14 mouse cellular contexts compared by ENCODE assay signal in the genomic region with DNA sequence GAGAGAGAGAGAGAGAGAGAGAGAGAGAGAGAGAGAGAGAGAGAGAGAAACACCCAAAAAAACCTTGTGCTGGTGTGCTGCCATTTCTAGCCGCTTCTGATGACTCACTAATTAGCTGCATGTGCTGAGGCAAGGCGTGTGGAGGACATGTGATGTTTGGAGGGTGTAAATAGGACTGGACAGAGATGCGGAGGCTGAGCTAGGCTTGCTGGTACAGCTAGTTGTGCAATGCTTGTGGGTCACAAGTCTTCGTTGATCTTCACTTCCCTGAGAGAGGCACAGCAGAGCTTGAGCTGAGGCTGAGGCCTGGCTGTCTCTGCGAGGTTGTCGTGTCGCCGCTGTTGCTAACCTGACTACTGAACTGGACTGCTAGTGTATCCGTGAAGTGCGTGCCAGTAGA. TPM values are rescaled to one million over a fixed set of nuclear protein-coding genes. Genes with fewer than 3 reads are reported as not detected.
DNase-seq lines count a peak whose midpoint lies in the region; ATAC-seq and TF ChIP-seq lines count a peak whose summit lies in the region.
"Had no signal": no experiment of that assay in that cellular context is flagged by ENCODE, and none has a peak within 500 bp of the region (broad histone marks: within the 10 kb centered on the region; RNA-seq: fewer than 3 reads in every experiment).

No protein-coding gene starts in this region.

- no peak overlapping the region for H3K9ac ChIP-seq in hindbrain, postnatal 0 days (replicated peaks; ENCODE audit: low read length)
- H3K9ac ChIP-seq: heart, embryonic 13.5 days; limb, embryonic 12.5 days; midbrain, embryonic 15.5 days had no signal

- no peak overlapping the region for H3K4me3 ChIP-seq in hindbrain, postnatal 0 days (ENCODE audit: low read length)
- H3K4me3 ChIP-seq: heart, embryonic 13.5 days; limb, embryonic 12.5 days; midbrain, embryonic 15.5 days had no signal

- 89% methylated on average over 10 of the region's 10 CpGs for WGBS in hindbrain, postnatal 0 days

- H3K4me2 ChIP-seq in hindbrain, postnatal 0 days (ENCODE audit: low read depth, low read length): no peak overlapping the region
- H3K4me2 ChIP-seq: heart, embryonic 13.5 days; limb, embryonic 12.5 days; midbrain, embryonic 15.5 days had no signal

- peak; percentile 96 for DNase-seq in heart, adult 11 months
- no peak for DNase-seq in heart, postnatal 14 days
- DNase-seq in right cerebral cortex, adult 18-20 months: peak; percentile 68
- no peak for DNase-seq in right cerebral cortex, postnatal 4 days
- DNase-seq in lung, postnatal 4 days: peak; percentile 32 to 45
- DNase-seq in cerebellum, adult 9-11 months: no peak
- no peak for DNase-seq in hindbrain, postnatal 0 days (ENCODE audit: low spot score)
- DNase-seq: cerebellum, adult 9-10 months; thymus, adult 2 months had no signal

- no peak overlapping the region for H3K27ac ChIP-seq in hindbrain, postnatal 0 days
- H3K27ac ChIP-seq: heart, embryonic 13.5 days; limb, embryonic 12.5 days; midbrain, embryonic 15.5 days had no signal

- intact Hi-C loops in heart, postnatal 14 days (cut with DNase I): no loop called here

- H3K27me3 ChIP-seq in hindbrain, postnatal 0 days (ENCODE audit: insufficient read depth, low read length): no peaks in the 10 kb centered on the region
- H3K27me3 ChIP-seq: heart, embryonic 13.5 days; limb, embryonic 12.5 days; midbrain, embryonic 15.5 days had no signal

- no peaks in the 10 kb centered on the region for H3K9me3 ChIP-seq in hindbrain, postnatal 0 days (ENCODE audit: low read length)
- H3K9me3 ChIP-seq: heart, embryonic 13.5 days; limb, embryonic 12.5 days; midbrain, embryonic 15.5 days had no signal

- H3K36me3 ChIP-seq in hindbrain, postnatal 0 days (ENCODE audit: insufficient read depth, low read length): no peaks in the 10 kb centered on the region
- H3K36me3 ChIP-seq: midbrain, embryonic 15.5 days had no signal

- H3K4me1 ChIP-seq in hindbrain, postnatal 0 days (ENCODE audit: insufficient read depth, low read length): no peaks in the 10 kb centered on the region
- H3K4me1 ChIP-seq: heart, embryonic 13.5 days; limb, embryonic 12.5 days; midbrain, embryonic 15.5 days had no signal

- ATAC-seq in cerebellum, adult (ENCODE audit: insufficient number of reproducible peaks, low FRiP score, low TSS enrichment): no peak
- no peak for ATAC-seq in hindbrain, postnatal 0 days
- ATAC-seq: CD4-positive, CD25-positive, alpha-beta regulatory T cell, adult 4 months; midbrain, embryonic 15.5 days had no signal

- no peak for TF ChIP-seq CTCF in hindbrain, postnatal 0 days (IDR thresholded peaks at IDR 0.05; ENCODE audit: low read depth)

RNA-seq across cellular contexts. Expression of gene Tmem106a, which starts 5.6 kb away (rescaled TPM):
- total RNA-seq in heart, postnatal 14 days (2021): 1 to 10 TPM; 3.0 to 3.2 TPM
- 2.6 and 5.2 TPM in 2 replicates for total RNA-seq in hindbrain, postnatal 0 days (2014; rRNA removed)
- 5.1 and 5.3 TPM in 2 replicates for polyA plus RNA-seq in hindbrain, postnatal 0 days (2015; fragmentation: Nextera tagmentation; extraction: Ambion mirVana)

RNA-seq across cellular contexts. Expression of gene Gm11634, which starts 11.4 kb away (rescaled TPM):
- not detected for total RNA-seq in heart, postnatal 14 days (2021)
- not detected in 2 replicates for total RNA-seq in hindbrain, postnatal 0 days (2014; rRNA removed)
- not detected in 2 replicates for polyA plus RNA-seq in hindbrain, postnatal 0 days (2015; fragmentation: Nextera tagmentation; extraction: Ambion mirVana)
- polyA plus RNA-seq: CD4-positive, CD25-positive, alpha-beta regulatory T cell, adult 4 months; heart, embryonic 13.5 days; limb, embryonic 12.5 days; midbrain, embryonic 15.5 days; thymus, adult 2 months had no signal

RNA-seq across cellular contexts. Expression of gene Nbr1, which starts 35.7 kb away (rescaled TPM):
- 100 to 1,000 TPM in 1 of 2 experiments, 10 to 100 TPM in 1; 98.4 to 103 TPM for total RNA-seq in heart, postnatal 14 days (2021)
- total RNA-seq in hindbrain, postnatal 0 days (2014; rRNA removed): 93.6 and 152 TPM in 2 replicates
- 53.9 and 55.9 TPM in 2 replicates for polyA plus RNA-seq in hindbrain, postnatal 0 days (2015; fragmentation: Nextera tagmentation; extraction: Ambion mirVana)

RNA-seq across cellular contexts. Expression of gene Brca1, which starts 35.9 kb away (rescaled TPM):
- total RNA-seq in heart, postnatal 14 days (2021): 1 to 10 TPM; 1.2 to 1.7 TPM
- 6.7 and 8.5 TPM in 2 replicates for total RNA-seq in hindbrain, postnatal 0 days (2014; rRNA removed)
- polyA plus RNA-seq in hindbrain, postnatal 0 days (2015; fragmentation: Nextera tagmentation; extraction: Ambion mirVana): 2.3 and 2.4 TPM in 2 replicates

RNA-seq across cellular contexts. Expression of gene Rdm1, which starts 39.3 kb away (rescaled TPM):
- total RNA-seq in heart, postnatal 14 days (2021): 10 to 100 TPM; 32.1 to 35.6 TPM
- total RNA-seq in hindbrain, postnatal 0 days (2014; rRNA removed): 12.4 and 15.2 TPM in 2 replicates
- 13.8 and 15.9 TPM in 2 replicates for polyA plus RNA-seq in hindbrain, postnatal 0 days (2015; fragmentation: Nextera tagmentation; extraction: Ambion mirVana)

Comparison
In these comparisons a context has a peak if more than half of its experiments do, and no peak if none do; other contexts are left out.
1. DNase-seq: peak in heart, adult 11 months (single experiment), right cerebral cortex, adult 18-20 months (single experiment) and lung, postnatal 4 days (2 of 2); none in heart, postnatal 14 days (0 of 2), right cerebral cortex, postnatal 4 days (single experiment), cerebellum, adult 9-11 months (single experiment) and hindbrain, postnatal 0 days (single experiment).